Mouse (Mus musculus): Measurements from ENCODE around the gene Vipas39. TPM values are rescaled to one million over a fixed set of nuclear protein-coding genes. Genes with fewer than 3 reads are reported as not detected.

The Vipas39 gene
- polyA plus RNA-seq, 1 experiment = 37.6 TPM

DNA sequence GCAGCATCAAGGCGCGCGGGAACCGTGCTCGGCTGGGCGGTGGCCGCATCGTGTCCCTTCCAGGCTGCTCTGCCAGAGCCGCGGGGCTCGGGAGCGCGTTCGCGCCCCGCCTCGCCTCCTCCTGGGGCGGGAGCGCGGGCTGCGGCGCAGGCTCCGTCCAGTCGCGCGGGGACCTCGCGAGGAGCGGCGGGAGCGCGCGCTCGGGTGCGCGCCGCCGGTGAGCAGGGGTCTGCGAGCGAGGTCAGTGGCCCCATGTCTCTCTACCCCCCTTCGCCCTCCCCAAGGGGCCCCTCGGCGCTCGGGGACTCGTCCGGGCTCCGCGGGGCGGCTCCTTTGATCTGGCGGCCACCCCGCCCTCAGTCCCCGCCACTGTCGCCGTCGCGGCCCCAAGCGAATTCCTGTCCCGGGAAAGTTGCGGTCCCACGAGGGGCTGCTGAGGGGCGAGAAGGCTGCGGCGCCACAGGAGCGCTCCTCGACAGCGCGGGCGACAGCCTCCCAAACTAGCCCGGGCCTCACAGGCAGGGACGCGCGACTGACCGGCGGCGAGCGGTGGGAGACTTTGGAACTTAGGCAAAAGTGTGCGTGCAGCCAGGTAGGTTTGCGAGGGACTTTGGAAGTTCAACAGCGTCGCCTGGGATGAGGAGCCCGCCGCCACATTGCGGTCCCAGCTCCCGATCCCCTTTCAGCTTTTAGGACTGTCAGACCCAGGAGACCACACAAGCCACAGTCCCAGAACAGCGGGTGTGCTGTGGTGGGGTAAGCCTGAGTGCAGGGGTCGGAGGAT, 33.8 kb upstream of the Vipas39 start, which contains the start of gene Ism2:
Gene Ism2, minus strand, starts transcription at position 49 of the 784 bp plus-strand sequence.
- peaks cover 11% of the 10 kb centered on the region for H3K27me3 ChIP-seq (ENCODE audit: control insufficient read depth, insufficient read depth, low read length)
- WGBS = 1% methylated on average over 86 of the region's 86 CpGs
- no peak for TF ChIP-seq CTCF (IDR thresholded peaks at IDR 0.05; ENCODE audit: borderline replicate concordance, control insufficient read depth, extremely low read depth, insufficient read depth, low read length, poor library complexity)
- H3K36me3 ChIP-seq (ENCODE audit: control insufficient read depth, insufficient read depth, low read length) = no peaks in the 10 kb centered on the region
- no peak within 1 kb of the TSS; the same call in 1 of the 2 replicates for H3K27ac ChIP-seq (ENCODE audit: control insufficient read depth, insufficient read depth, low read length)
- H3K4me3 ChIP-seq (ENCODE audit: control insufficient read depth, insufficient read depth, low read length) = peak within 1 kb of the TSS; percentile 47
- DNase-seq = peak; percentile 5
- peaks cover 16% of the 10 kb centered on the region for H3K4me1 ChIP-seq (replicated peaks; ENCODE audit: control insufficient read depth, insufficient read depth, low read length)

DNA sequence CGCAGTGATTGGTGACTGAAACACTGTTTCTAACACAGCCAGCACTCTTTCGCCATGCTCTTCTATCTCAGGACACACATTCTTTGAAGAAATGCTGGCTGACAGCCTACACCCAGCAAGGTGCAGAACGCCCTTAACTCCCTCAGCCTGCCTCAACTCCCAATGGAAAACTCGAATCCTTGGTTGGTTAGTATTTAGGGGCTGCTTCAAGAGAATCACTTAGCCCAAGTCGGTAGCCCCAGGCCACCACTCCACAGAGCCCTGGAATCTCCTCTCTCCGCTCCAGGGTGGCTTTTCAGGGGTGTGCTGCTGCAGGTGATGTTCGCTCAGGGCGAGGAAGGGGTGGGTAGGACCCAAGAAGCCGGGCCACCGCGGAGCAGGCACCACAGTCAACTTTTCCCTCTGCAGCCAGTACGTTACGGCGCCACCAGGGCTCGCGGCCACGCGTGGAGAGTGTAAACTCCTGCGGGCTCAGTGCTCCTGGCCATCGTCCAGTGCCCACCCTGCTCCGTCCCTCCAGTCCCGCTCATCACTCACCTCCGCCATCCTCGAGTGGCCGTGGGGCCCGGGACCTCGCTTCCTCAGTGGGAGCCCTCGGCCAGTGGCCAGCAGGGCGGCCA, 33.1 kb upstream of the Vipas39 start:
- peaks cover 11% of the 10 kb centered on the region for H3K27me3 ChIP-seq (ENCODE audit: control insufficient read depth, insufficient read depth, low read length)
- DNase-seq = no peak
- peak overlapping the region; percentile 47 for H3K4me3 ChIP-seq (ENCODE audit: control insufficient read depth, insufficient read depth, low read length)
- H3K36me3 ChIP-seq (ENCODE audit: control insufficient read depth, insufficient read depth, low read length) = no peaks in the 10 kb centered on the region
- peaks cover 16% of the 10 kb centered on the region for H3K4me1 ChIP-seq (replicated peaks; ENCODE audit: control insufficient read depth, insufficient read depth, low read length)
- H3K27ac ChIP-seq (ENCODE audit: control insufficient read depth, insufficient read depth, low read length) = no peak overlapping the region
- no peak for TF ChIP-seq POLR2A (IDR thresholded peaks at IDR 0.05; ENCODE audit: control insufficient read depth, extremely low read depth, insufficient read depth, low read length, poor library complexity)
- no peak for TF ChIP-seq CTCF (IDR thresholded peaks at IDR 0.05; ENCODE audit: borderline replicate concordance, control insufficient read depth, extremely low read depth, insufficient read depth, low read length, poor library complexity)
- WGBS = 18% methylated on average over 29 of the region's 29 CpGs

- H3K4me1 ChIP-seq (replicated peaks; ENCODE audit: control insufficient read depth, insufficient read depth, low read length) = no peaks in the 10 kb centered on the region
- DNase-seq = no peak
- H3K27ac ChIP-seq (ENCODE audit: control insufficient read depth, insufficient read depth, low read length) = no peak overlapping the region
- WGBS = 88% methylated on average over 6 of the region's 6 CpGs
- no peak overlapping the region for H3K4me3 ChIP-seq (ENCODE audit: control insufficient read depth, insufficient read depth, low read length)
- H3K27me3 ChIP-seq (ENCODE audit: control insufficient read depth, insufficient read depth, low read length) = no peaks in the 10 kb centered on the region; the same call in none of the 2 replicates
- H3K36me3 ChIP-seq (ENCODE audit: control insufficient read depth, insufficient read depth, low read length) = no peaks in the 10 kb centered on the region
- no peak for TF ChIP-seq POLR2A (IDR thresholded peaks at IDR 0.05; ENCODE audit: control insufficient read depth, extremely low read depth, insufficient read depth, low read length, poor library complexity)
- no peak for TF ChIP-seq CTCF (IDR thresholded peaks at IDR 0.05; ENCODE audit: borderline replicate concordance, control insufficient read depth, extremely low read depth, insufficient read depth, low read length, poor library complexity)
Observed at GRCm38 (mm10) chr12:87293934-87294333, 27.9 kb upstream of the Vipas39 start.

GRCm38 (mm10) chr12:87289100-87289499, 23.0 kb upstream of the Vipas39 start:
- TF ChIP-seq CTCF (IDR thresholded peaks at IDR 0.05; ENCODE audit: borderline replicate concordance, control insufficient read depth, extremely low read depth, insufficient read depth, low read length, poor library complexity) (no peak), POLR2A (IDR thresholded peaks at IDR 0.05; ENCODE audit: control insufficient read depth, extremely low read depth, insufficient read depth, low read length, poor library complexity) (no peak)
- 97% methylated on average over 5 of the region's 5 CpGs for WGBS

GRCm38 (mm10) chr12:87284726-87285125, 18.7 kb upstream of the Vipas39 start:
- 93% methylated on average over 5 of the region's 5 CpGs for WGBS

More at GRCm38 (mm10) chr12:87289100-87289499, 23.0 kb upstream of the Vipas39 start:
- no peaks in the 10 kb centered on the region for H3K27me3 ChIP-seq (ENCODE audit: control insufficient read depth, insufficient read depth, low read length)
- H3K27ac ChIP-seq (ENCODE audit: control insufficient read depth, insufficient read depth, low read length) = no peak overlapping the region
- H3K4me1 ChIP-seq (replicated peaks; ENCODE audit: control insufficient read depth, insufficient read depth, low read length) = no peaks in the 10 kb centered on the region
- H3K36me3 ChIP-seq (ENCODE audit: control insufficient read depth, insufficient read depth, low read length) = no peaks in the 10 kb centered on the region
- no peak for DNase-seq
- H3K4me3 ChIP-seq (ENCODE audit: control insufficient read depth, insufficient read depth, low read length) = no peak overlapping the region

GRCm38 (mm10) chr12:87284268-87284667, 18.2 kb upstream of the Vipas39 start:
- Histone ChIP-seq H3K36me3 (ENCODE audit: control insufficient read depth, insufficient read depth, low read length) (no peaks in the 10 kb centered on the region), H3K27me3 (ENCODE audit: control insufficient read depth, insufficient read depth, low read length) (no peaks in the 10 kb centered on the region), H3K27ac (ENCODE audit: control insufficient read depth, insufficient read depth, low read length) (no peak overlapping the region), H3K4me1 (replicated peaks; ENCODE audit: control insufficient read depth, insufficient read depth, low read length) (no peaks in the 10 kb centered on the region), H3K4me3 (ENCODE audit: control insufficient read depth, insufficient read depth, low read length) (no peak overlapping the region)
- TF ChIP-seq CTCF (IDR thresholded peaks at IDR 0.05; ENCODE audit: borderline replicate concordance, control insufficient read depth, extremely low read depth, insufficient read depth, low read length, poor library complexity) = no peak
- no peak for TF ChIP-seq POLR2A (IDR thresholded peaks at IDR 0.05; ENCODE audit: control insufficient read depth, extremely low read depth, insufficient read depth, low read length, poor library complexity)
- DNase-seq = no peak
- WGBS = 80% methylated on average over 4 of the region's 4 CpGs

More at GRCm38 (mm10) chr12:87284726-87285125, 18.7 kb upstream of the Vipas39 start:
- Histone ChIP-seq H3K4me3 (ENCODE audit: control insufficient read depth, insufficient read depth, low read length) (no peak overlapping the region), H3K36me3 (ENCODE audit: control insufficient read depth, insufficient read depth, low read length) (no peaks in the 10 kb centered on the region), H3K27ac (ENCODE audit: control insufficient read depth, insufficient read depth, low read length) (no peak overlapping the region), H3K27me3 (ENCODE audit: control insufficient read depth, insufficient read depth, low read length) (no peaks in the 10 kb centered on the region), H3K4me1 (replicated peaks; ENCODE audit: control insufficient read depth, insufficient read depth, low read length) (no peaks in the 10 kb centered on the region)
- no peak for TF ChIP-seq POLR2A (IDR thresholded peaks at IDR 0.05; ENCODE audit: control insufficient read depth, extremely low read depth, insufficient read depth, low read length, poor library complexity)
- TF ChIP-seq CTCF (IDR thresholded peaks at IDR 0.05; ENCODE audit: borderline replicate concordance, control insufficient read depth, extremely low read depth, insufficient read depth, low read length, poor library complexity) = no peak
- no peak for DNase-seq

Data from thymus, adult 2 months (tissue).